Mouse (Mus musculus) stomach, embryonic 16.5 days (tissue): ENCODE measurements at regions not wholly inside any gene's neighbourhood (a gene's known extent, or its start where the extent isn't known, plus 50 kb on each side); places are given as distances from the start of the nearest gene placed in this dataset.

ENCODE experiments used
- ATAC-seq: fragments of 200-750 bp; cut with Nextera tagmentation; 2 replicates; pipeline ENCODE4 v1.8.0; 2017; ENCODE audit warnings: moderate number of reproducible peaks, moderate TSS enrichment; ENCODE audit not compliant: insufficient read depth, low FRiP score
- H3K27ac ChIP-seq: fragments of 300-500 bp; sonication (generic); 2 replicates; pipeline ENCODE4 v1.5.1; 2014; ENCODE audit warnings: low read length
- H3K27me3 ChIP-seq: fragments of 300-500 bp; sonication (generic); 2 replicates; pipeline ENCODE4 v1.6.1; 2014; ENCODE audit warnings: low read length, control low read depth, mixed read lengths; ENCODE audit not compliant: control insufficient read depth, insufficient read depth
- H3K36me3 ChIP-seq: fragments of 300-500 bp; sonication (generic); 2 replicates; pipeline ENCODE4 v1.6.1; 2014; ENCODE audit warnings: low read length; ENCODE audit not compliant: control insufficient read depth, insufficient read depth
- H3K4me1 ChIP-seq: fragments of 300-500 bp; sonication (generic); 2 replicates; pipeline ENCODE4 v1.6.1; 2014; ENCODE audit warnings: low read length, control low read depth, mixed read lengths; ENCODE audit not compliant: control insufficient read depth, insufficient read depth
- H3K4me2 ChIP-seq: fragments of 300-500 bp; sonication (generic); 2 replicates; pipeline ENCODE4 v1.6.1; 2014; ENCODE audit warnings: low read depth, low read length, mixed read lengths
- H3K4me3 ChIP-seq: fragments of 300-500 bp; sonication (generic); replicated peaks from 2 replicates; pipeline ENCODE4 v1.5.1; 2014; ENCODE audit warnings: mild to moderate bottlenecking, low read length
- H3K9ac ChIP-seq: fragments of 300-500 bp; sonication (generic); 2 replicates; pipeline ENCODE4 v1.6.1; 2014; ENCODE audit warnings: low read length
- H3K9me3 ChIP-seq: fragments of 300-500 bp; sonication (generic); replicated peaks from 2 replicates; pipeline ENCODE4 v1.6.1; 2016; ENCODE audit warnings: low read length, control low read depth; ENCODE audit not compliant: control insufficient read depth
- WGBS: fragments of 180-500 bp; shearing (Covaris S2); extraction: QIAGEN DNeasy Blood & Tissue Kit; methylation state at CpG from one replicate; pipeline ENCODE4 v1.1.7; 2014; 5-methylcytosine and 5-hydroxymethylcytosine counted together

GRCm38 (mm10) chr9:85388775-85389393 is 61.7 kb upstream of the Tent5a start:
- no peaks in the 10 kb centered on the region for H3K9me3 ChIP-seq
- ATAC-seq = no peak
- H3K4me2 ChIP-seq = no peak overlapping the region
- H3K9ac ChIP-seq = no peak overlapping the region
- H3K4me1 ChIP-seq = no peaks in the 10 kb centered on the region
- H3K27me3 ChIP-seq = no peaks in the 10 kb centered on the region
- no peaks in the 10 kb centered on the region for H3K36me3 ChIP-seq
- WGBS = 76% methylated on average over 7 of the region's 7 CpGs
- no peak overlapping the region for H3K4me3 ChIP-seq
- no peak overlapping the region for H3K27ac ChIP-seq

- Histone ChIP-seq H3K9me3 (no peaks in the 10 kb centered on the region), H3K4me1 (no peaks in the 10 kb centered on the region), H3K36me3 (no peaks in the 10 kb centered on the region), H3K4me3 (no peak overlapping the region), H3K27ac (no peak overlapping the region), H3K9ac (no peak overlapping the region), H3K27me3 (no peaks in the 10 kb centered on the region), H3K4me2 (no peak overlapping the region)
- no peak for ATAC-seq
- 67% methylated on average over 2 of the region's 2 CpGs for WGBS
Observed at GRCm38 (mm10) chr9:85382413-85382812, 55.3 kb upstream of the Tent5a start.

GRCm38 (mm10) chr9:85380756-85381155 is 53.6 kb upstream of the Tent5a start:
- no peaks in the 10 kb centered on the region for H3K36me3 ChIP-seq
- no peaks in the 10 kb centered on the region for H3K4me1 ChIP-seq
- 79% methylated on average over 5 of the region's 5 CpGs for WGBS
- H3K9me3 ChIP-seq = no peaks in the 10 kb centered on the region
- ATAC-seq = no peak
- no peak overlapping the region for H3K9ac ChIP-seq
- no peak overlapping the region for H3K27ac ChIP-seq
- H3K4me3 ChIP-seq = no peak overlapping the region
- no peak overlapping the region for H3K4me2 ChIP-seq
- no peaks in the 10 kb centered on the region for H3K27me3 ChIP-seq

- Histone ChIP-seq H3K4me1 (no peaks in the 10 kb centered on the region), H3K27me3 (no peaks in the 10 kb centered on the region), H3K36me3 (no peaks in the 10 kb centered on the region), H3K27ac (no peak overlapping the region), H3K4me3 (no peak overlapping the region), H3K9me3 (no peaks in the 10 kb centered on the region), H3K9ac (no peak overlapping the region), H3K4me2 (no peak overlapping the region)
- ATAC-seq = 0 out of 2 replicates have a peak, but pooled peaks have one; percentile 66
- 76% methylated on average over 2 of the region's 2 CpGs for WGBS
Observed at GRCm38 (mm10) chr9:85379135-85379534, 52.0 kb upstream of the Tent5a start.
